In the genomic region with DNA sequence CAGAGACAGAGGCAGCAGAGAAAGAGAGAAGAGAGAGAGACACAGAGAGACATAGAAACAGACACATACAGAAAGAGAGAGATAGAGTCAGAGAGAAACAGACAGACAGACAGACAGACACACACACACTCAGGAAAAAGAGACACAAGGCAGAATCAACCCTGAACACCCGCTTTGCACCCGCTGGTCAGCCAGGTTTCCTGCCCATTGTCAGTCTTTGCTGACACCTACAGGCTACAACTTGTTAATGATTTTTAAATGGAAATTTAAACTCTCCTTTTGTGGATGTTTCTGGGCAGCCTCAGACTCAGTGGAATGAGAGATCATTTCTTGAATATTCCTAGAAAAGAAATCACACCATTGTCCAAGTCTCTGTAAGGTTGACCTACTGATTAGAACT, we compare ENCODE assay signal across 8 mouse cellular contexts. TPM values are rescaled to one million over a fixed set of nuclear protein-coding genes. Genes with fewer than 3 reads are reported as not detected.
DNase-seq lines count a peak whose midpoint lies in the region; ATAC-seq and TF ChIP-seq lines count a peak whose summit lies in the region.

No protein-coding gene starts in this region.

- no peaks in the 10 kb centered on the region for H3K36me3 ChIP-seq in heart, postnatal 0 days (replicated peaks; ENCODE audit: control insufficient read depth, insufficient read depth, low read length)

- WGBS in heart, postnatal 0 days, result 0% methylated on average over 2 of the region's 2 CpGs

- TF ChIP-seq EP300 in heart, postnatal 0 days (IDR thresholded peaks at IDR 0.05; ENCODE audit: low read depth), result no peak

- H3K4me2 ChIP-seq in heart, postnatal 0 days (ENCODE audit: low read depth, low read length), result no peak overlapping the region

- TF ChIP-seq POLR2A in cortical plate, adult 2 months (IDR thresholded peaks at IDR 0.05; ENCODE audit: extremely low read depth, insufficient read depth, low read length), result no peak

- no peak overlapping the region for H3K9ac ChIP-seq in heart, postnatal 0 days (replicated peaks; ENCODE audit: low read depth, low read length)

- peak; percentile 70 for TF ChIP-seq CTCF in heart, postnatal 0 days (IDR thresholded peaks at IDR 0.05; ENCODE audit: low read depth)
- peak; percentile 83 for TF ChIP-seq CTCF in cortical plate, adult 2 months (IDR thresholded peaks at IDR 0.05; ENCODE audit: extremely low read depth, insufficient read depth, low read length)

- no peak overlapping the region for H3K4me3 ChIP-seq in heart, postnatal 0 days (ENCODE audit: low read depth, low read length)
- no peak overlapping the region for H3K4me3 ChIP-seq in cortical plate, adult 2 months (ENCODE audit: insufficient read depth, low read length)

- DNase-seq in heart, postnatal 0 days (ENCODE audit: low spot score), result peak; percentile 72
- DNase-seq in heart, adult 11 months, result no peak
- peak; percentile 29 for DNase-seq in urinary bladder, postnatal 14 days (ENCODE audit: low spot score)
- DNase-seq in urinary bladder, adult 2 months (ENCODE audit: low spot score), result no peak
- DNase-seq in kidney, postnatal 36 days, result peak; percentile 56 to 66
- DNase-seq in natural killer cell, adult 2 months (ENCODE audit: low spot score in 2 of 2), result peak; percentile 60 to 71

- H3K4me1 ChIP-seq in heart, postnatal 0 days (ENCODE audit: control insufficient read depth, insufficient read depth), result no peaks in the 10 kb centered on the region
- H3K4me1 ChIP-seq in cortical plate, adult 2 months (ENCODE audit: control insufficient read depth, insufficient read depth, low read length), result no peaks in the 10 kb centered on the region

- H3K9me3 ChIP-seq in heart, postnatal 0 days (replicated peaks; ENCODE audit: control insufficient read depth, low read length), result peaks cover 4% of the 10 kb centered on the region; the same call in 1 of the 2 replicates

- 0 out of 2 replicates have a peak, but pooled peaks cover 3% of the 10 kb centered on the region for H3K27me3 ChIP-seq in heart, postnatal 0 days (ENCODE audit: control insufficient read depth, insufficient read depth, low read length)

- 0 out of 2 replicates have a peak, but pooled peaks have one; percentile 41 for ATAC-seq in heart, postnatal 0 days (ENCODE audit: insufficient read depth, low read depth)
- ATAC-seq in erythroid progenitor cell, adult 5-6 weeks (replicated peaks; ENCODE audit: low FRiP score, poor library complexity, severe bottlenecking), result no peak

- H3K27ac ChIP-seq in heart, postnatal 0 days (ENCODE audit: low read depth), result no peak overlapping the region
- H3K27ac ChIP-seq in cortical plate, adult 2 months (ENCODE audit: insufficient read depth, low read length), result no peak overlapping the region

RNA-seq across cellular contexts. Expression of a gene that starts 16.4 kb away (rescaled TPM):
- 0.19 TPM in 1 of 2 replicates, not detected in the other for total RNA-seq in heart, postnatal 0 days (2014; rRNA removed; ENCODE audit: low replicate concordance)
- 0.65 and 0.90 TPM in 2 replicates for polyA plus RNA-seq in heart, postnatal 0 days (2015; fragmentation: Nextera tagmentation; extraction: Ambion mirVana)
- polyA plus RNA-seq in urinary bladder, adult 2 months (2012; rRNA removed), result 22.4 and 22.8 TPM in 2 replicates
- polyA plus RNA-seq in cortical plate, adult 2 months (2012; rRNA removed), result 3.6 and 4.5 TPM in 2 replicates
- total RNA-seq in erythroid progenitor cell, adult 5-6 weeks (2015; ENCODE audit: low replicate concordance), result 18.0 and 34.8 TPM in 2 replicates
- 3.9 and 23.1 TPM in 2 replicates for total RNA-seq in erythroid progenitor cell, adult 5-6 weeks (2017; ENCODE audit: low replicate concordance)

RNA-seq across cellular contexts. Expression of a gene that starts 18.1 kb away (rescaled TPM):
- total RNA-seq in heart, postnatal 0 days (2014; rRNA removed; ENCODE audit: low replicate concordance), result 8.8 and 10.7 TPM in 2 replicates
- 2.7 and 3.7 TPM in 2 replicates for polyA plus RNA-seq in heart, postnatal 0 days (2015; fragmentation: Nextera tagmentation; extraction: Ambion mirVana)
- 29.5 and 40.1 TPM in 2 replicates for polyA plus RNA-seq in urinary bladder, adult 2 months (2012; rRNA removed)
- 2.7 and 3.4 TPM in 2 replicates for polyA plus RNA-seq in cortical plate, adult 2 months (2012; rRNA removed)
- 12.6 and 21.0 TPM in 2 replicates for total RNA-seq in erythroid progenitor cell, adult 5-6 weeks (2015; ENCODE audit: low replicate concordance)
- total RNA-seq in erythroid progenitor cell, adult 5-6 weeks (2017; ENCODE audit: low replicate concordance), result 21.6 and 35.4 TPM in 2 replicates

RNA-seq across cellular contexts. Expression of a gene that starts 18.3 kb away (rescaled TPM):
- total RNA-seq in heart, postnatal 0 days (2014; rRNA removed; ENCODE audit: low replicate concordance), result 2.9 and 6.3 TPM in 2 replicates
- polyA plus RNA-seq in heart, postnatal 0 days (2015; fragmentation: Nextera tagmentation; extraction: Ambion mirVana), result 2.5 and 3.6 TPM in 2 replicates
- 34.7 and 37.4 TPM in 2 replicates for polyA plus RNA-seq in urinary bladder, adult 2 months (2012; rRNA removed)
- polyA plus RNA-seq in cortical plate, adult 2 months (2012; rRNA removed), result 3.0 and 3.8 TPM in 2 replicates
- 23.5 and 39.3 TPM in 2 replicates for total RNA-seq in erythroid progenitor cell, adult 5-6 weeks (2015; ENCODE audit: low replicate concordance)
- total RNA-seq in erythroid progenitor cell, adult 5-6 weeks (2017; ENCODE audit: low replicate concordance), result 21.3 and 36.5 TPM in 2 replicates

RNA-seq across cellular contexts. Expression of a gene that starts 26.2 kb away (rescaled TPM):
- total RNA-seq in heart, postnatal 0 days (2014; rRNA removed; ENCODE audit: low replicate concordance), result 1.5 TPM in 1 of 2 replicates, not detected in the other
- polyA plus RNA-seq in heart, postnatal 0 days (2015; fragmentation: Nextera tagmentation; extraction: Ambion mirVana), result 0.33 and 0.38 TPM in 2 replicates
- polyA plus RNA-seq in urinary bladder, adult 2 months (2012; rRNA removed), result 4.1 and 4.9 TPM in 2 replicates
- polyA plus RNA-seq in cortical plate, adult 2 months (2012; rRNA removed), result 0.79 and 0.84 TPM in 2 replicates
- total RNA-seq in erythroid progenitor cell, adult 5-6 weeks (2015; ENCODE audit: low replicate concordance), result 3.2 and 4.6 TPM in 2 replicates
- total RNA-seq in erythroid progenitor cell, adult 5-6 weeks (2017; ENCODE audit: low replicate concordance), result 2.0 and 2.8 TPM in 2 replicates

RNA-seq across cellular contexts. Expression of a gene that starts 28.2 kb away (rescaled TPM):
- 9.7 and 11.0 TPM in 2 replicates for total RNA-seq in heart, postnatal 0 days (2014; rRNA removed; ENCODE audit: low replicate concordance)
- 9.4 and 9.9 TPM in 2 replicates for polyA plus RNA-seq in heart, postnatal 0 days (2015; fragmentation: Nextera tagmentation; extraction: Ambion mirVana)
- 81.2 and 88.3 TPM in 2 replicates for polyA plus RNA-seq in urinary bladder, adult 2 months (2012; rRNA removed)
- 8.7 and 10.1 TPM in 2 replicates for polyA plus RNA-seq in cortical plate, adult 2 months (2012; rRNA removed)
- total RNA-seq in erythroid progenitor cell, adult 5-6 weeks (2015; ENCODE audit: low replicate concordance), result 38.1 and 68.1 TPM in 2 replicates
- total RNA-seq in erythroid progenitor cell, adult 5-6 weeks (2017; ENCODE audit: low replicate concordance), result 29.3 and 38.3 TPM in 2 replicates

Comparison
In these comparisons a context has a peak if more than half of its experiments do, and no peak if none do; other contexts are left out.
1. DNase-seq: peak in heart, postnatal 0 days (single experiment), urinary bladder, postnatal 14 days (single experiment), kidney, postnatal 36 days (2 of 2) and natural killer cell, adult 2 months (2 of 2); none in heart, adult 11 months (single experiment) and urinary bladder, adult 2 months (single experiment).